Mouse (Mus musculus): ENCODE results near the gene Dgki. TPM values are rescaled to one million over a fixed set of nuclear protein-coding genes. Genes with fewer than 3 reads are reported as not detected.

Gene Dgki
- total RNA-seq, 1 experiment from 2014 or later, result not detected

- ATAC-seq (ENCODE audit: extremely low read depth, insufficient number of reproducible peaks, low FRiP score, poor library complexity, severe bottlenecking), result no peak
These were observed 396.2 kb downstream of the Dgki start for GRCm38 (mm10) chr6:36903821-36904220.

- ATAC-seq (ENCODE audit: extremely low read depth, insufficient number of reproducible peaks, low FRiP score, poor library complexity, severe bottlenecking), result no peak
These were observed 396.7 kb downstream of the Dgki start for GRCm38 (mm10) chr6:36903159-36903794.

- ATAC-seq (ENCODE audit: extremely low read depth, insufficient number of reproducible peaks, low FRiP score, poor library complexity, severe bottlenecking), result no peak
These were observed 400.1 kb downstream of the Dgki start for GRCm38 (mm10) chr6:36899872-36900271.

GRCm38 (mm10) chr6:36898412-36898811 lies 401.6 kb downstream of the Dgki start:
- ATAC-seq (ENCODE audit: extremely low read depth, insufficient number of reproducible peaks, low FRiP score, poor library complexity, severe bottlenecking), result no peak

- ATAC-seq (ENCODE audit: extremely low read depth, insufficient number of reproducible peaks, low FRiP score, poor library complexity, severe bottlenecking), result no peak
These were observed 402.3 kb downstream of the Dgki start for GRCm38 (mm10) chr6:36897616-36898149.

- no peak for ATAC-seq (ENCODE audit: extremely low read depth, insufficient number of reproducible peaks, low FRiP score, poor library complexity, severe bottlenecking)
These were observed 403.3 kb downstream of the Dgki start for GRCm38 (mm10) chr6:36896656-36897055.

GRCm38 (mm10) chr6:36891820-36892219 lies 408.2 kb downstream of the Dgki start:
- no peak for ATAC-seq (ENCODE audit: extremely low read depth, insufficient number of reproducible peaks, low FRiP score, poor library complexity, severe bottlenecking)

- no peak for ATAC-seq (ENCODE audit: extremely low read depth, insufficient number of reproducible peaks, low FRiP score, poor library complexity, severe bottlenecking)
These were observed 409.2 kb downstream of the Dgki start for GRCm38 (mm10) chr6:36890776-36891175.

GRCm38 (mm10) chr6:36890296-36890695 lies 409.7 kb downstream of the Dgki start:
- no peak for ATAC-seq (ENCODE audit: extremely low read depth, insufficient number of reproducible peaks, low FRiP score, poor library complexity, severe bottlenecking)

- ATAC-seq (ENCODE audit: extremely low read depth, insufficient number of reproducible peaks, low FRiP score, poor library complexity, severe bottlenecking), result no peak
These were observed 418.7 kb downstream of the Dgki start for GRCm38 (mm10) chr6:36881309-36881708.

GRCm38 (mm10) chr6:36880643-36881263 lies 419.2 kb downstream of the Dgki start:
- ATAC-seq (ENCODE audit: extremely low read depth, insufficient number of reproducible peaks, low FRiP score, poor library complexity, severe bottlenecking), result no peak

GRCm38 (mm10) chr6:36877399-36877798 lies 422.6 kb downstream of the Dgki start:
- ATAC-seq (ENCODE audit: extremely low read depth, insufficient number of reproducible peaks, low FRiP score, poor library complexity, severe bottlenecking), result no peak

GRCm38 (mm10) chr6:36876426-36876825 lies 423.6 kb downstream of the Dgki start:
- ATAC-seq (ENCODE audit: extremely low read depth, insufficient number of reproducible peaks, low FRiP score, poor library complexity, severe bottlenecking), result no peak

- ATAC-seq (ENCODE audit: extremely low read depth, insufficient number of reproducible peaks, low FRiP score, poor library complexity, severe bottlenecking), result no peak
These were observed 424.1 kb downstream of the Dgki start for GRCm38 (mm10) chr6:36875926-36876325.

- ATAC-seq (ENCODE audit: extremely low read depth, insufficient number of reproducible peaks, low FRiP score, poor library complexity, severe bottlenecking), result no peak
These were observed 427.1 kb downstream of the Dgki start for GRCm38 (mm10) chr6:36872876-36873275.

- ATAC-seq (ENCODE audit: extremely low read depth, insufficient number of reproducible peaks, low FRiP score, poor library complexity, severe bottlenecking), result no peak
These were observed 431.8 kb downstream of the Dgki start for GRCm38 (mm10) chr6:36868217-36868616.

- ATAC-seq (ENCODE audit: extremely low read depth, insufficient number of reproducible peaks, low FRiP score, poor library complexity, severe bottlenecking), result no peak
These were observed 441.5 kb downstream of the Dgki start for GRCm38 (mm10) chr6:36858258-36859041.

GRCm38 (mm10) chr6:36857627-36858257 lies 442.2 kb downstream of the Dgki start:
- no peak for ATAC-seq (ENCODE audit: extremely low read depth, insufficient number of reproducible peaks, low FRiP score, poor library complexity, severe bottlenecking)

GRCm38 (mm10) chr6:36850422-36851129 lies 449.4 kb downstream of the Dgki start:
- ATAC-seq (ENCODE audit: extremely low read depth, insufficient number of reproducible peaks, low FRiP score, poor library complexity, severe bottlenecking), result no peak

Measured in neutrophil, adult 5-6 weeks (primary cell).